Mouse (Mus musculus) CH12.LX (cell line): ENCODE results near the gene Sipa1l3.
A peak's percentile ranks its signal among the peaks of the same experiment; 100 is the strongest.

Source experiments
- CHD2 ChIP-seq: IDR thresholded peaks from 2 replicates; pipeline ENCODE4 v1.6.1; 2011; ENCODE audit warnings: low read length, improper control_type of control experiment
- CTCF ChIP-seq, 2 experiments: IDR thresholded peaks in 1 of 2; conservative IDR thresholded peaks in 1 of 2; 2 replicates each; pipeline ENCODE4 v1.5.1; 2011 to 2012; ENCODE audit warnings: low read depth in 2 of 2, low read length in 2 of 2, improper control_type of control experiment in 1 of 2, inconsistent platforms in 1 of 2, mild to moderate bottlenecking in 1 of 2, moderate library complexity in 1 of 2
- E2F4 ChIP-seq: IDR thresholded peaks from 2 replicates; pipeline ENCODE4 v1.6.1; 2011; ENCODE audit warnings: low read depth, low read length, improper control_type of control experiment; ENCODE audit not compliant: insufficient replicate concordance
- EP300 ChIP-seq: IDR thresholded peaks from 2 replicates; pipeline ENCODE4 v1.6.1; 2011; ENCODE audit warnings: low read length, improper control_type of control experiment
- GABPA ChIP-seq: IDR thresholded peaks from 2 replicates; pipeline ENCODE4 v1.6.1; 2012; ENCODE audit warnings: low read depth, low read length, improper control_type of control experiment, inconsistent platforms; ENCODE audit not compliant: insufficient replicate concordance
- HCFC1 ChIP-seq: IDR thresholded peaks from 2 replicates; pipeline ENCODE4 v1.6.1; 2012; ENCODE audit warnings: low read depth, mild to moderate bottlenecking, inconsistent platforms, low read length, improper control_type of control experiment
- JUN ChIP-seq: IDR thresholded peaks from 2 replicates; pipeline ENCODE4 v1.6.1; 2011; ENCODE audit warnings: low read depth, mild to moderate bottlenecking, low read length, improper control_type of control experiment, moderate library complexity; ENCODE audit not compliant: insufficient read depth
- NELFE ChIP-seq: IDR thresholded peaks from 2 replicates; pipeline ENCODE4 v1.6.1; 2011; ENCODE audit warnings: low read depth, low read length, improper control_type of control experiment
- POLR2A ChIP-seq: IDR thresholded peaks from 2 replicates; pipeline ENCODE4 v1.6.1; 2011; ENCODE audit warnings: low read depth, mild to moderate bottlenecking, improper control_type of control experiment, low read length
- TCF12 ChIP-seq: IDR thresholded peaks from 2 replicates; pipeline ENCODE4 v1.6.1; 2014; ENCODE audit warnings: low read depth, mild to moderate bottlenecking, inconsistent platforms, low read length, improper control_type of control experiment

- no peak for TF ChIP-seq POLR2A
- TF ChIP-seq CTCF (conservative IDR thresholded peaks at IDR 0.05 in 1 of 2, IDR thresholded peaks at IDR 0.05 in 1 of 2; ENCODE audit: low read depth in 2 of 2, low read length in 2 of 2) = peak in 1 of 2 experiments; percentile 57; a peak in 2 of 4 replicates
- TF ChIP-seq E2F4 = no peak
- TF ChIP-seq CHD2 = no peak
- no peak for TF ChIP-seq NELFE
- no peak for TF ChIP-seq TCF12
- no peak for TF ChIP-seq JUN
- TF ChIP-seq GABPA = no peak
- TF ChIP-seq HCFC1 = no peak
- TF ChIP-seq EP300 = no peak
Measured at GRCm38 (mm10) chr7:29370031-29370430, 148.4 kb downstream of the Sipa1l3 start.
